Mouse (Mus musculus) ovary, postnatal 10 days (tissue): Measurements from ENCODE around the gene Gfod2.
A peak's percentile ranks its signal among the peaks of the same experiment; 100 is the strongest.

Source experiments
- DNase-seq: peaks from one replicate; pipeline ENCODE4 v3.0.0; 2022; ENCODE audit warnings: low spot score

The Gfod2 gene

DNA sequence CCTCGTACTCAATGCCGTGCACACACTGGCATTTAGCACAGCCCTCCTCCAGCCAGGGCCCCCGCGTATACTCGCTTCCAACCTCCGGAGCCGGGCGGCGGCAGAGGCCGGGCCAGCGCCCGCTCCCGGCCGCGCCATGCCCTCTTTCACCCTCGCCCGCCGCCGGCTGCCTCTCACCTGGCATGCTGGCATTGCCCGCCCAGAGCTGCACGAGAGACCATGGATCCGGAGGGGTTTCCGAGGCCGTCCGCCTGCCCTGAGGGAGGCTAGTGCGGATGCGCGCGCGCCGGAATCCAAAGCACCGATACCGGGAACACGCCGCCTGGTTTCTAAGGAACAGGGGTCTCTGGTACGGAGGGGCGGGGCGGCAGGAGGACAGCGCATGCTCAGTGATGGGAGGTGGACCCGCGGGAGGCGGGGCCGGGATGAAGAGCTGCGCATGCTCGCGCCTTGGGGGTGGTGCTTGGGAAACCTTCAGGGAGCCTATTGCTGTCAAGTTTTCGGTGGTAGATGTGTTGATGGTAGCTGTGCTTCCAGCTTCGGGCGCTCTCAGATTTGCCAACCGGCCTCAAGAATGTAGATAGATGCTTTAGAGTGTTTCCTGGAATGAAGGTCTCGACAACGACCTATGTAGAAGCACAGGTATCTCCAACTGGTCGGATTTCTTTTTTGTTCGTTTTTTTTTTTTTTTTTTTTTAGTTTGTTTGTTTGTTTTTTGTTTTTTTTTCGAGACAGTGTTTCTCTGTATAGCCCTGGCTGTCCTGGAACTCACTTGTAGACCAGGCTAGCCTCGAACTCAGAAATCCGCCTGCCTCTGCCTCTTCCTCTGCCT is at the start of gene Gfod2:
Gfod2 (minus strand) TSS at position 388 of the 832 bp plus-strand sequence.
- peak; percentile 95 for DNase-seq

DNA sequence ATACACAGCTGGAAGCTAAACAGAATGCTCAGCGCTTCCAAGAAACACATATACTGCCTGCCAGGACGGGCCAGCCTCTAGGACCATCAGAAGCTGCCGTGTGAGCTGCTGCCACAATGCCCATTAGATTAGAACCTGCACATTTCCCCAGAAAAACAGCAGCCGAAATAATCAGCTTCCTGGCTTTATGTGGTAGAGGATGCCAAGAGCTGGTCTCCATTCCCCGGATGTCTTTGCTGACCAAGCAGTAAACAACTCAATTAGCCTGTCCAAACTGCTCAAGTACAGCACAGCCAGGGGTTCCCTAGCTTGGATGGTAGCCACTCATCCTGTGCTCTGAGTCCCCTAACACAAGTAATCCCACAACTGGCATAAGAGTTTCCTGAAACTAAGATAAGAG is 49.3 kb upstream of the Gfod2 start:
- no peak for DNase-seq

DNA sequence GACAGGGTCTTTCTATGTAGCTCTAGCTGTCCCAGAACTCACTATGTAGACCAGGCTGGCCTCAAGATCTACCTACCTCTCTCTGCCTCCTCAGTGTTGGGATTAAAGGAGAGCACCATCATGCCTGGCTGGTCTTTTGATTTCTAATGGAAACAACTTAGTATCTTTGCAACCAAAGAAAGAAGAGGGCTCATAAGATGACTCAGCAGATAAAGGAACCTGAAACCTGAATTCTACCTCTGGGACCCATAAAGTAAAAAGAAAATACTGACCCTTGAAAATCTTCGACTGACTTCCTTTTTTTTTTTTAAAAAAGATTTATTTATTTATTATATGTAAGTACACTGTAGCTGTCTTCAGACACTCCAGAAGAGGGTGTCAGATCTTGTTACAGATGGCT is 47.5 kb upstream of the Gfod2 start:
- no peak for DNase-seq

DNA sequence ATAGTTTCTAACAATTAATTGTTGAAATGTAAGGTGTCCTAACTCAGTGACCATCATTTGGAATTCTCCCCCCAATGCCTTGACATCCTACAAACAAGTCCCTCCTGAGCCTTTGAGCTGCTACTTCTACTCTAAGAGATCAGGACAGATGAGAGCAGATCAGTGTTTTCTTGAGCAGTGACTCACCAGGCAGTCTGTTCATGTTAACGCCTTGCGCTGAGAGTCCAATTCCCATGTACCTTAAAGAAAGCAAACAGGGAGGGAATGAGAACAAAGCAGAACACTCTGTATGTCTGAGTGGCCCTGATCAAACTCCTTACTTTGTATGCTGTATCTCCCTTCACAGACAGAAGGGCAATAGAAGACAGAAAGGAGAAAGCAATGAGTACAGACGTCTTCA is 46.9 kb upstream of the Gfod2 start:
- DNase-seq = no peak

DNA sequence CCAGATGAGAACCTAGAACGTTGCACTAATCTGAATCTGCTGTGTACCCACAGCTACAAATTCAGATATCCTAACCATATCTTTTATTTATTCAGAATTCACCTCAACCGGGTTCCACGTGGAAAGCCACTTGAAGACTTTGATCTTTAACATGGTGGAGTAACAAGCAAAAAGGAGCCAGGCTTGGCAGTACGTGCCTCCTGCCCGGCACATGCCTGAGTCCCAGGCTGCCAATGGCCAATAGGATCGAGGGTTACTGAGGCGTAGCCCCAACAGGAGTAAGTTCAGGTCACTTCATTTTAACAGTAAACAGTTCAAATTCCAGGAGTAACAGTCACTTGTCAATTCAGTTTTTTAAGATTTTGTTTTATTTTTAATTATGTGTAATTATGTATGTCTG is 46.3 kb upstream of the Gfod2 start:
- no peak for DNase-seq

DNA sequence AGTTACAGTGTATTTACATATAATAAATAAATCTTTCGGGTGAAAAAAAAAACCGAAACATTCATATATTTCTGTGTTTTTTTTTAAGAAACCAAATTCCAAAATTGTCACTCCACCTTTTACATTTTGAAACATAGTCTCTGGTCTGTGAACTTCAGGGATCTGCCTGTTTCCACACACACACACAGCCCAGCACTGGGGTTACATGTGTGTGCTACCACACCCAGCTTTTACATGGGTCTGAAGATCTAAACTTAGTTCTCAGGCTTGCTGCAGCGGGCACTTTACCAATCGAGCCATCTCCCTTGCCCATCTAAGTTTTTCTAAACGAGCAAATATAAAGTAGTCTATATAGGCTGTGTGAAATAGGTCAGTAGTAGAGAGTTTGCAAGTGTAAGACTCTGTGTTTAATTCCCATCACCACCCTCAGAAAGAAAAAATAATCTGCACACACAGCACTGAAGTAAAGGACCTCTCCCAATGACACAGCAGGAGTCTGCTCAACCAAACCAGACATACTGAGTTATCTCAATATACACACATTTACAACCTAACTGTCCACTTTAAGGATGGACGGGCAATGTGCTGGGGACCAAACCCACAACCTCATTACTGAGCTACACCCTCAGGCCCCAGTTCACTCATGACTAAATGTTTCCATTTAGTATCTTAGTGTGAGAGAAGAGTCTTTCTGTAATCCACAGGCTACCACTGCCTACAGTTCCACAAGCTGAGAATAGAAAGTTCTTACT is 42.9 kb upstream of the Gfod2 start:
- DNase-seq = no peak

DNA sequence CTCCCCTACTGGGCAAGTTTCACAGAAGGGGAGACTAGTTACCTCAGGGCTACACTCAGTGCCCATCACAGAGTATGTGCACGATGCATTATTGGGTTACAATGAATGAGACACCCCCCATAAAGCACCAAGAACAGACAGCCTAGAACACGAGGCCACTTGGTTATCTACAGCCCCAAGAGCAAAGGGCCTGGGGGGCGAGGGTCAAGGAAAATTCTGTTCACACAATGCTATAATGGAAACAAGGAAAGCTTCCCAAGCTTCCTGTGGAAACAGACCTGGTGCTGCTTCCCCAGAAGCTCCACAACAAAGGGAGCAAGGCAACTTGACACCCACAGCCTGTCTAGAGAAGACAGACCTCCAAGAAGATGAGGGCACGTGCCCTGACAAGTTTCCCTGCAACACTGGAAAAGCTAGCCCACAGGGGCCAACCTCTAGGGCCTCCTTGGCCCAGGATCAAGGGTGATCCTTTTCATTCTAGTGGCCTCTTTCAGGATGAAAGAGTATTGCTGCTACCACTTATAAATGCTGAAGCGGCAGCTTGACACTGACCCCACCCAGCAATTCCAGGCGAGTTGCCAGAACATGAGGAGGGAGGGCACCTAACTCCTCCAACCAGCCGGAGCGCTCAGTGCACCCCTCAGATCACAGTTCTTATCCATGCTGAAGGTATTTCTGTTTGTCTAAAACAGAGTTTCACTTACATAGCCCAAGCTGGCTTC is 40.8 kb upstream of the Gfod2 start:
- DNase-seq = peak; percentile 28

DNA sequence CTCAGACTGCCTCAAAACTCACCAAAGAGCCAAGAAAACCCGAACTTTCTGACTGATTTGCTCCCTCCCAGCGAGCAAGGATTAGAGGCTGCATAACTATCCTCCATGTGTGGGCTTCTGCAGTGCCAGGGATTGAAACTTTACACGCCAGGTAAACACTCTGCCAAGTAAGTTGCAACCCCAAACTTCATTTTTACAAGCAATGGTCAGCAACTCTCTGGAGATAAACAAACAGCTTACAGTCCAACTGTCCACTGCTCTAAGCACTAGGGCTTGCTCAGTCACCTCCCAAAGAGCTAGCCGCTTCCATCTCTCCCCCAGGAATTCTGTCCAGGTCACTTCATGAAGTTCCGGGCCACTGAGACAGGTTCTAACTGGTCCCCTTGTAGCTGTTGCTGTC is 39.9 kb upstream of the Gfod2 start:
- no peak for DNase-seq

DNA sequence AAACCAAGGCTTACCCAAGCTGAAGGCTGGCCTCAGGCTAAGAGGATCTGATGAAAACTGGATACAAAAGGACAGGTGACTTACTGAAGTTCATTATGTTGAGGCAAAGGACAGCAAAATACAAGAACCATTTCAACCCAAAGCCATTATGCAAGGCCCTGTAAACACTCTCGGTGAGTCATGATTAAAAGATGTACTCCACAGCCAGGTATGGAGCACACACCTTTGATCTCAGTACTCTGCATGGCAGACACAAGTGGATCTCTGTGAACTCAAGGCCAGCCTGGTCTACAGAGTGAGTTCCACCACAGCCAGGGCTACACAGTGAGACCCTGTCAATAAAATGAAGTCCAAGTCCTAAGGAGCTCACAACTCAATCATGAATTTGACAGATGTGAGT is 37.3 kb upstream of the Gfod2 start:
- DNase-seq = no peak

DNA sequence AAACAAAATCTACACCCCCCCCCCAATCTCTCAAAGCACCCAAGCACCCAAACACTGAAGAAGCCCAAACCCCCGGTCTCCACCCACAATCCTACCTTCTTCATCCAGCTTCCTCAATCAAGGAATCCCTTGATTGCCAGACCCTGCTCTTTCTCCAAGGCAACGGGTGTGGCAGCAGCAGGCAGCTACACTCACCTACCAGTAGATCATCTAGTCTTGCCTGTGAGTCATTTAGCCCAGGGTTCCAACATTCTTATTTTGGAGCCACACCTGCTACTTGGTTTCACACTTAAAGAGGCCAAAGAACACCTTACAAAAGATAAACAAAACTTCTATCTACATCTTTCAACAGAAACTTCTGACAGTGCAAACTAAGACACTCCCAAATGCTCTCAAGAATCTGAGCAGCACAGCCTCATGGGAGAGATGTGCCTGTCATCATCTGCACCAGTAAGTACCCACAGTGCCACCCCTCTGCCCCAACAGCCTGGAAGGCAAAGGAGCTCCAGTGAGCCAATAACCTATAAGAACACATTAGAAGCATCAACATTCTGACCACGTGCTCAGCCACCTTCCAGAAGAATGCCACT is 35.6 kb upstream of the Gfod2 start:
- DNase-seq = no peak

DNA sequence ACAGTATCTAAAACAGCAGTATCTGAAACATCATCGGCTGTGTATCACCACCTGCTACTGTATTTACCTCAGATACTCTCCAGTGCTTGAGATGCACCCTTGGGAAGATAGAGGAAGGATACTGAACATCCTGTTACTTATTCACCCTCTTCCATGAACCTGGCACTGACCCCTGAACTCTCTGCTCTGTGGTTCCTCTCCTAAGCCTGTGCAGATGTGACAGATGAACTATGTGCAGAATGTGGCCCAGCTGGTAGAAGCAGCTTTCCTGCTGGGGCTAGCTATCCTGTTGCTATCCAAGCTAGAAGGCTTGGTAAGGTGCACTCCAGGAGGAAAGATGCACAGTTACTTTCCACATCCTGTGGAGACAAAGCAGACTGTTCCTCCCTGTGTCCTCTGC is 34.9 kb upstream of the Gfod2 start:
- no peak for DNase-seq

DNA sequence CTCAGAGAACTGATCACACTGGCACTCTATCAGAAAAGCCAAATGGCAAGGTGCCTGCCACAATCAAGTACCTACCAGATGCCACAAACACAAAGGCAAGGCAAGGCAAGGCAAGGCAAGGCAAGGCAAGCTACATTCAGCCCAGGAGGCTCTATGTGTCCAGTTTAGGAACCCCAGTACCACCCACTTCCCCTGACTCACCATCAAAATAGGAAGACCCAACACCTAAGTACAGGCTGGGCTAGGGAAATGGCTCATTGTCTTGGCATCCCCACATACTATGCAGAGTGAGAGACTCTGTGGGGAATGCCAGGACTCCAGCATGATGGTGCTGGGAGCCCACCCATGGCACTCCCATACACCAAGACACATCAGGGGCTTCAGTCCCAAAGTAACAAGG is 31.2 kb upstream of the Gfod2 start:
- DNase-seq = no peak

DNA sequence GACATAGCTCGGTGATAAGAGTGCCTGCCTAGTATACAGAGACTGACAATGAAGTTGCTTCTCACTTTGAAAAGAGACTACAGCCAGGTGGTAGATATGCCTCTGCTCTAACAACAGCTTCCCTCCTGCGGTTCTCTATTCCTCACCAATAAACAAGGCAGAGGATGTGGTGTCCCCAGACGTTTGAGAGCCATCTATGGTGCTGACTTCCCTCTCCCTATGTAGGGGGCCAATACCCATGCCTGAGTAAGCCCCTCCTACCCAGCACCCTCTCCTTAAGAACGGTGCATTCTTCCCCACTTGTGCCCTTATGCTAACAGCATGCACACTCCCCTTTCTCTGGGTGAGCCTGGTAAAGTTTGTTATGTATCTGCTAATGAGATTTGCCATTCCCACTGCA is 30.5 kb upstream of the Gfod2 start:
- no peak for DNase-seq

DNA sequence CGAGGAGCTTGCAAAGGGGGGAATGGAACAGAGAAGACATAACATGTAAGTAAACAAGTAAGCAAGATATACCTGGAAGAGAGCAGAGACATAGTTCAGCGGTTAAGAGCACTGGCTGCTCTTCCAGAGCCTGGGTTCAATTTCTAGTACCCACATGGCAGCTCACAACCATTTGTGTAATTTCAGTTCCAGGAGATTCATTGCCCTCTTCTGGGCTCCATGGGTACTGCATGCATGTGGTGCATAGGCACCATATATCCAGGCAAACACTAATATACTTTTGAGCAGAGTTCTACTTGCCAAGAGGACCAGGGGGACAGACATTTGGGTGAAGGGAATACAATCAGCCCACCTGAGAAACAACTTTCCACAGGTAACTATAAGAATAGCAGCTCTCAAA is 29.8 kb upstream of the Gfod2 start:
- no peak for DNase-seq

DNA sequence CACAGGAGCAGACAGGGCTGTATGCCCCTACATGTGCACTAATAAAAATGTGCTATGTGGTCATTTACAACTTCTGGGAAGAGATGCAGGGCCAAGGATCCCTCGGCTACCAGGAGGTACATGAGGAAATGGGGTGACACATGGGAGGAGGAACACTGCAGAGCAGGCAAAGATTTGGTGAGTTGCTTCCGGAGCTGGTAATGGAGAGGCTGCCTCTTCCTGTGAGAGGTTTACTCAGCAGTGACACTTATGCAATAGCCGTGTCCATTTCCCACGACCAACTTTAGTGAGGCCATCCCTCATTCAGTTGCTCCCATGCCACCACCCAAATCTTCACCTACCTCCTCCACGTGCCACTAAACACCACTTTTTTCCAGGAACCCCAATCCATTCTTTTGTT is 21.8 kb upstream of the Gfod2 start:
- DNase-seq = no peak

DNA sequence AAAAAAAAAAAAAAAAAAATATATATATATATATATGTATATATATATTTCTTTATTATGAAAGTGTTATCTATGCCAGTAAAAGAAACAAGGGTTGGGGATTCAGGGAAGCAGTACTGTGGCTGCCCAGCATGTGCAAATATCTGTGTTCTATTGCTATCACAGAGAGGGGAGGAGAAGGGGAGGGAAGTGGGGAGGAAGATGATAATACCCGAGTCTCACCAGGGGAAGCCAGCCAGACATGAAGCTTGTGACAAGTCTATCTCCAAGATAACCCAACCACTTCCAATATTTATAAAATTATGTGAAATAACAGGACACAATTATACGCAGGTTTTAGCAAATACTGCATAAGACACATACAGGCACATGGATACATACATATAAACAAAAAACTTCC is 19.4 kb upstream of the Gfod2 start:
- no peak for DNase-seq

DNA sequence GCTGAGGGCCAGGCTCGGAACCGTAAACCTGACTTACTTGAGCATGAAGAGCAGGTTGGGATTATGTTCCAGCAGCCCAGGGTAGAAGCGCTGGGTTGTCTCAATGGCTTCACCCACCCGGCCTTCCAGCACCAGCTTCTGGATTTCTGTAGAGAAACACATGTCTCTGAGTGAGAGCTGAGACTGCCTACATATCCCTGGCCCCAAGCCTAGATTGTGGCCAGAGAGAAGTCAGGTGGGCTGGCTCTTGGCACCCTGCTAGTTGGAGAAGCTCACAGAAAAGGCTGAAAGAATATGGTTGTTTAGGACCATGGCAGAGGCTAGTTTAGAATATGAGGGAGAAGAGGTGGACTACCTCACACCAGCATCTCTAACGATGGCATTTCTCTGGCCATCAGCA is 16.0 kb upstream of the Gfod2 start:
- DNase-seq = no peak

DNA sequence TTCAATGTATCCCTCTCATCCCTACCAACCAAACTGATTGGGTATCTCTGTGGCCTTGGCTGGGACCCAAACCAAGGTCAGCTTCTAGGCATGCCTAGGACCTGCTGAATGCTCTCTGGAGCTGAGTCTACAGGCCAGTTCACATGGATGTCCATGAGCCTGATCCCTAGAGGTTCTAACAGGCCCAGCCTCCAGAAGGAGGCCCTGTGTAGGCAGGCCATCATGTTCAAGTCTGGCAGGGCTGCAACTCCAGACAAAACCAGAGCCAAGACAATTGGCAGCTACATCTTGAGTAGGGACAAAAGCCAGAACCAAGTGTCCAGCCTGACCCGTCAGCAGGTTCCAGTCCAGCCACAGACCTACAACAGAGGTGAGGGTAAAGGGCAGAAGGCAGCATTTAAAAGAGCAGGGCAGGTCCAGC is 15.0 kb upstream of the Gfod2 start:
- DNase-seq = no peak

DNA sequence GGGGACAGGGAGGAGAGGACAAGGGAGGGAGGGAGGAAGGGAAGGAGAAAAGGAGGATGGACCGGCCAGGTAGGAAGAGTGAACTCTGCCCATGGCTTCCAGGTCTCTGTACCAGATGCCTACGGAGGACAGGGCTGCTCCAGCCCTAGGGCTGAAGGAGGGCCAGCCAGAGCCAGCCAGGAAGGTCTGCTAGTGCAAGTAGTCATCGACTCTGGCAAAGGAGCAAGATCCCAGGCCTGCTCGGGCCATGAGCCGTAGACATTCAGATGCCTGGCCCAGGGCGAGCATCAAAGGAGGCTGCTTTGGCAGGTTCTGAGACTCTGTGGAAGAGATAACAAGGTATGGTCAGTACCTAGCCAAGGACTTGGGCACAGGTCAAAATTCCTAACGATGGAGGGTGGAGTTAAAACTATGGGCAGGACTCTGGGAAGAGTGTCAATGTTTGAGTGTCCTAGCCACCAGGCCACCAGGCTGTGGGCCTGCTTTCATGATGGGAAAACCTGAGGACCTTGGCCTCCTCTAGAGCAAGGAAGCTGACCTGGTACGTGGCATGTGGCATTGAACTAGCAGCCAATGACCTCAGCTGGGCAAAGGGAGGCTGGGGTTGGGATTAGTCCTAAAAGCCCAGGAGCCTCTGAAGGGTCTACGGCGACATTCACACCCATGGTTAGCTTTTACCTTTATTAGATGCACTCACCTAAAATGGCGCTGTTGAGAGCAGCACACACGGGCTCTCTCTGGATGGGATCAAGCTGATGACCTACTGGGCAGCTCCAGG is 13.1 kb upstream of the Gfod2 start:
- DNase-seq = no peak

DNA sequence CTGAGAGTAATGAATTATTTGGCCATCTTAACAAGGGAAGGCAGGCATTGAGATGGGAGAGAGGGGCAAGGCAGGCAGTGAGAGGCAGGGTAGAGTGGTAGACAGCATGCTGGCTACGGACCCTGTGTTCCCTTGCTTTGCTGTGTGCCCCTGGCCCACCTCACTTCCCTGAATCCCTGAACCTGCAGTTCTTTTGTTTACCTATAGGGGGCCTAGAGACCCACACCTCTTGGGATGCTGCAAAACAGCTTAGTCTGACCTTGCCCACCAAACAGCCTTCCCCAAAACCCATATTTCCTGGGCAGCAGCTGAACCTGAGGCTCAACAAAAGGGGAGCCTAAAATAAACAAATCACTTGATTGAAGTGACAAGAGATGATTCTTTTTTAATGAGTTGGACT is 12.1 kb upstream of the Gfod2 start:
- no peak for DNase-seq

DNA sequence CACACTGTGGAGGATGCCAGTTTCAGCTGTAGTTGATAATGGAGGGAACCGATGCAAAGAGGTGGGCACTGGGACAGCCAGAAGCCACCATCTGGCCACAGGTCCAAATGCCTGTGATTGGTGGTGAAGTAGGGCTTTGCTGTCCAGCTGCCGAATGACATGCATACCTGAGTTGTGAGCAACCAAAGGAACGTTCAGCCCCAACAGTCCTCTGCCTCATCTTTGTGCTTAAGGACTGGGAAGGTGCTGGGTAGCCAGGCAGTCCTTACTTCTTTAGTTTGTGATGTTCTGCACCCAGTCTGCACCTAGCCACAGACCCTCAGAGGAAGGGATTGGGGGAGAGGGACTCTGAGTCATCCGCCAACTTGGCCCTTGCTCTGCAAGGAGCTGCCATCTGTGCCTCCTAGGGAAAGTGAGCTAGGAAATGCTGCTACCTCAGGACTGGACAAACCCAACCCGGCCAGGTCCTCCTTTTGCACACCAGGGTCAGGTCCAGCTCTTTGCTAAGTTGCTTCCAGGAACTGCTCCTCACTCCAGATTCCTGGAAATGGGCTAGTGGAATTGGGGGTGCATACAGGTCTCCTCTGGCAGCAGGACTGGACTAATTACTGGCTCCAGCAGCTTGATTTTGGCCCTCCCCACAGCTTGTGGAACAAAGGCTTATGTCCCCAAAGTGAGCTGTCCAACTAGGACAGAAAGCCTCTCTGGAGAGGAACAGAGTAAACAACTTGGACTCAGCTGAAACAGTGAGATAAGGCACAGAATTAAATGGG is 10.2 kb upstream of the Gfod2 start:
- DNase-seq = no peak
